Mouse (Mus musculus): ENCODE results near the gene Zfyve21.

DNA sequence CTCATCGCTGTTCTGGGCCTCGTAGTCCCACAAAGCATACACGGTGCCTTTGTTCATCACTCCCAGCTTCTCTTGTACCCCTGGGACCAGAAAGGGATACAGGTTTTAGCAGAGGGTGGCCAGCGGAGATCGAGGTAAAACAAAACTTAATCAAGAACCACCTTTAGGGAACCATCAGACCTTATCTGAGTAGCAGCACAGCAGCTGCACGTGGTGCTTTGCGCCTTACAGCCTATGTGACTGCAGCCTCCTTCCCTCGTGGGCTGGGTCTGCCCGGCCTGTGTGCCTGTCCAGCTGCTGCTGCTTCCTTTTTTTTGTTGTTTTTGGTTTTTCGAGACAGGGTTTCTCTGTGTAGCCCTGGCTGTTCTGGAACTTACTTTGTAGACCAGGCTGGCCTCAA is 16.4 kb downstream of the Zfyve21 start:
- no peak for TF ChIP-seq POLR2A (IDR thresholded peaks at IDR 0.05; ENCODE audit: insufficient read depth, low read depth, low read length)
- no peak for TF ChIP-seq CTCF (IDR thresholded peaks at IDR 0.05)

Data from heart, adult 2 months (tissue).